Mouse (Mus musculus) kidney, embryonic 16.5 days (tissue): Measurements from ENCODE around the gene Gm20696. TPM values are rescaled to one million over a fixed set of nuclear protein-coding genes. Genes with fewer than 3 reads are reported as not detected.

Experiments used
- ATAC-seq: fragments of 200-750 bp; cut with Nextera tagmentation; 2 replicates; pipeline ENCODE4 v1.8.0; 2017; ENCODE audit warnings: moderate TSS enrichment; ENCODE audit not compliant: low FRiP score, low TSS enrichment
- H3K27ac ChIP-seq: fragments of 300-500 bp; sonication (generic); 2 replicates; pipeline ENCODE4 v1.5.1; 2014; ENCODE audit warnings: low read length
- H3K27me3 ChIP-seq: fragments of 300-500 bp; sonication (generic); 2 replicates; pipeline ENCODE4 v1.6.1; 2014; ENCODE audit warnings: low read length, control low read depth, mixed read lengths; ENCODE audit not compliant: insufficient read depth
- H3K36me3 ChIP-seq: fragments of 300-500 bp; sonication (generic); 2 replicates; pipeline ENCODE4 v1.6.1; 2014; ENCODE audit warnings: low read length, control low read depth, mixed read lengths; ENCODE audit not compliant: insufficient read depth
- H3K4me1 ChIP-seq: fragments of 300-500 bp; sonication (generic); 2 replicates; pipeline ENCODE4 v1.6.1; 2014; ENCODE audit warnings: low read length, control low read depth, mixed read lengths; ENCODE audit not compliant: insufficient read depth
- H3K4me2 ChIP-seq: fragments of 300-500 bp; sonication (generic); replicated peaks from 2 replicates; pipeline ENCODE4 v1.6.1; 2014; ENCODE audit warnings: low read depth, low read length
- H3K4me3 ChIP-seq: fragments of 300-500 bp; sonication (generic); 2 replicates; pipeline ENCODE4 v1.5.1; 2014; ENCODE audit warnings: mild to moderate bottlenecking, low read length
- H3K9ac ChIP-seq: fragments of 300-500 bp; sonication (generic); replicated peaks from 2 replicates; pipeline ENCODE4 v1.6.1; 2014; ENCODE audit warnings: low read length
- H3K9me3 ChIP-seq: fragments of 300-500 bp; sonication (generic); 2 replicates; pipeline ENCODE4 v1.6.1; 2016; ENCODE audit warnings: low read length, control low read depth
- WGBS: fragments of 180-500 bp; shearing (Covaris S2); extraction: QIAGEN DNeasy Blood & Tissue Kit; methylation state at CpG from one replicate; pipeline ENCODE4 v1.1.7; 2014; 5-methylcytosine and 5-hydroxymethylcytosine counted together
- polyA plus RNA-seq: library from polyadenylated mRNA; unstranded; fragments of >200 nt; fragmentation: Nextera tagmentation; extraction: Ambion mirVana; gene quantifications from 2 replicates; pipeline ENCODE4 v1.2.1, GENCODE M21; 2015

The Gm20696 gene
- polyA plus RNA-seq, 1 experiment from 2014 or later, result 1.7 TPM

DNA sequence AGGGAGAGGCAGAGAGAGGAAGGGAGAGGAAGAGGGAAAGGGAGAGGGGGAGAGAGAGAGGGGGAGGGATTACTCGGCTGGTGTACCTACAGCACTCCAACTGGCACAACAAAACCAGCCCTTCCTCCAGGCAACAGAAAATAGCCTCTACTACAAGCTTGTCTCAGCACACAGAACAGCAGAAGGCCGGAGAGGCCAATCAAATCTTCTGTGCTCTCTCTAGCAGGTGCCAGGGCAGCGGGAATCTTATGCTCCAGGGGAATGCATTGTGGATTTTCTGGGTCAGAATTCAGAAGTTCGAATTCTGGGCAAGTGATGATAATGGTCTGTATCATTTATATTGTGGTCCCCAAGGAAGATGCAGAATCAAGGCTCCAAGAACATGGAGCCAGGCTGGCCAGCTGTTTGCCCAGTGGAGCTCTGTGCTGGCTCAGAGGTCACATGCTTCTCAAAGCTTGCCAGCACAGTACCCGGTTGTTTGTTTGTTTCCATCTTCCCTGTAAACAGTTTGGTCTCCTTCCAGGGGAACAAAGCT, 132.3 kb downstream of the Gm20696 start:
- H3K4me1 ChIP-seq, result no peaks in the 10 kb centered on the region
- no peak overlapping the region for H3K4me2 ChIP-seq
- no peaks in the 10 kb centered on the region for H3K9me3 ChIP-seq
- H3K36me3 ChIP-seq, result no peaks in the 10 kb centered on the region
- no peak for ATAC-seq
- no peak overlapping the region for H3K27ac ChIP-seq
- H3K9ac ChIP-seq, result no peak overlapping the region
- WGBS, result 68% methylated on average over 5 of the region's 5 CpGs
- no peaks in the 10 kb centered on the region for H3K27me3 ChIP-seq
- H3K4me3 ChIP-seq, result no peak overlapping the region

DNA sequence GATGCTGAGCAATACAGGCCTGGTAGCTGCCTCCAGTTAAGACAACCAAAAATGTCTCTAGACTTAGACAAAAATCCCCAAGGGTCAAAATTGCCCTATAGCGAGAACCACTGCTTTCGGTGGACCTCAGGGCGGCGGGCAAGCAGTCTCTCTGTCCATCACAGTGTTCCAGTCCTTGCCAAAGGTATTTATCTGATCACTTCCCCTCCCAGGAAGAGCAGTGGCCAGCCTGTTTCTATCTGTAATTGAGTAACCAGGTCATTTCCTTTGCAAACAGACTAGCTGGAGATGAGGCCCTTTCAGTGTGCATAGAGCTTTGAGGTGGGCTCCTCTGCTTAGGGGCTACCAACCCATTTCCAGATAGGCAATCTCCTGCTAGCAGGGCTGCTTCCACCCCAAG, 134.1 kb downstream of the Gm20696 start:
- no peaks in the 10 kb centered on the region for H3K4me1 ChIP-seq
- H3K4me3 ChIP-seq, result no peak overlapping the region
- no peak overlapping the region for H3K27ac ChIP-seq
- H3K36me3 ChIP-seq, result peaks cover 2% of the 10 kb centered on the region
- ATAC-seq, result no peak
- 79% methylated on average over 4 of the region's 4 CpGs for WGBS
- no peak overlapping the region for H3K9ac ChIP-seq
- H3K27me3 ChIP-seq, result no peaks in the 10 kb centered on the region
- peaks cover under 1% of the 10 kb centered on the region for H3K9me3 ChIP-seq
- no peak overlapping the region for H3K4me2 ChIP-seq

DNA sequence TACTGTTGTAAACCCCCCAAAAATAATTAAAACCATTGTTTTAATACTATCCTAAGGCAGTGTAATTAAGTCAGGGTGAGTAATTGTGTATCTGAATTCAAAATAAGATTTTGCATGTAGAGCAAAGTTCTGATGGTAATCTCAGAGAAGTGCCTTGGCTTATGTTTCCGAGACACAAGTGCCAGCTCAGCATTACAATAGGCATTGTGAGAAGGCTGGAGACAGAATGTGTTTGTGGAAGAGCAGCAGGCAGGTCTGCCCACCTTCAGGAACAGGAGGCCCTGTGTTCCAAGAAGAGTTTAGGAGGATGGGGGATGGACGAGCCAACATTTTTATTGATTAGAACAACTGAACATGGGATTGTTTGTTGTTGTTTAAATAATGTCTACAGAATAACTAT, 137.6 kb downstream of the Gm20696 start:
- no peak overlapping the region for H3K4me2 ChIP-seq
- no peak overlapping the region for H3K27ac ChIP-seq
- no peaks in the 10 kb centered on the region for H3K27me3 ChIP-seq
- peaks cover 6% of the 10 kb centered on the region for H3K9me3 ChIP-seq
- ATAC-seq, result no peak
- 85% methylated on average over 2 of the region's 2 CpGs for WGBS
- H3K36me3 ChIP-seq, result peaks cover 12% of the 10 kb centered on the region
- no peak overlapping the region for H3K4me3 ChIP-seq
- H3K4me1 ChIP-seq, result no peaks in the 10 kb centered on the region; the same call in 1 of the 2 replicates
- no peak overlapping the region for H3K9ac ChIP-seq

DNA sequence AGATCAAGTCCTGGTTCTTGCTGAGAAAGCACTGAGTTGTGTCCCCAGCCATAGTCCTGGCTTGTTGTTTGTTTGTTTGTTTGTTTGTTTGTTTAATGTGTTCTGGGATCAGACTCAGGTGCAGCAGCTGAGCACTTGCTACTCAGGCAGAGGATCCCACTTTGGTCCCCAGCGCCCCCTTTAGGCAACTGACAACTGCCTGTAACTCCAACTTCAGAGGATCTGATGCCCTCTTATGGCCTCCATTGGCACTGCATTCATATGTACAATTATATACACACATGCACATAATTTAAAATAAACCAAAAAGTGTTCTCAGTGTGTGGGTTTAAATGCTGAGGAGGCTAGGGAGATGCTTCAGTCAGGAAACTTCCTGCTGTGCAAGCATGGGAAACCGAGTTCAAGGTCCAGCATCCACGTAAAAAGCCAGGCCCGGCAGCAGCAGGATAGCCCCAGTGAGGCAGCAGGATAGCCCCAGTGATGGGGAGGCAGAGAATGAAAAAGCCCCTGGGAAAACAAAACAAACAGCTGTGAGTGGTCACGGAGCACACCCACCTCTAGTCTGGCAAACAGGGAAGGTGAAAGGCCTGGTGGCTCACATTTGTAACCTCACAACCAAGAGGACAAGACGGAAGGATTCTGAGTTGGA, 139.0 kb downstream of the Gm20696 start:
- Histone ChIP-seq H3K36me3 (peaks cover 12% of the 10 kb centered on the region), H3K27me3 (no peaks in the 10 kb centered on the region), H3K4me1 (no peaks in the 10 kb centered on the region; the same call in 1 of the 2 replicates), H3K9ac (no peak overlapping the region), H3K27ac (no peak overlapping the region), H3K9me3 (peaks cover 6% of the 10 kb centered on the region), H3K4me3 (no peak overlapping the region), H3K4me2 (no peak overlapping the region)
- ATAC-seq, result no peak
- 84% methylated on average over 6 of the region's 6 CpGs for WGBS

DNA sequence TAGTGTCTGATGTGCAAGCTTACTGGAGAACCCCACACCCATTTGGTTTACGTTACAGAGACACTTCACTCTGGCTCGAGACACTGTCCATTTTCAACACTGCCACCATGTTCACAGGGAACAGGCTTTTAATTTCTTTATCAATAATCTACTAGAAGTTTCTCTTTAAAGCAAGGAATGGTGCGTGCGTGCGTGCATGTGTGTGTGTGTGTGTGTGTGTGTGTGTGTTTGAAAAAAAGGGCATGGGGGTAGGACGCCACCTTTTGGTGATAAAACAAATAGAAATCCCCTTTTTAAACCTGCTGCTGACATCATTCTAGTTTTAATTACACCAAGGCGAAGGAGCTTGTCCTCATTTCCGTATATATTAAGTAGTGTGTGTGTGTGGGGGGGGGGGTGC, 141.2 kb downstream of the Gm20696 start:
- Histone ChIP-seq H3K4me1 (no peaks in the 10 kb centered on the region; the same call in 1 of the 2 replicates), H3K27ac (no peak overlapping the region), H3K27me3 (no peaks in the 10 kb centered on the region), H3K9ac (no peak overlapping the region), H3K4me2 (no peak overlapping the region), H3K36me3 (peaks cover 12% of the 10 kb centered on the region), H3K9me3 (peaks cover 6% of the 10 kb centered on the region), H3K4me3 (no peak overlapping the region)
- WGBS, result 42% methylated on average over 8 of the region's 8 CpGs
- ATAC-seq, result no peak

DNA sequence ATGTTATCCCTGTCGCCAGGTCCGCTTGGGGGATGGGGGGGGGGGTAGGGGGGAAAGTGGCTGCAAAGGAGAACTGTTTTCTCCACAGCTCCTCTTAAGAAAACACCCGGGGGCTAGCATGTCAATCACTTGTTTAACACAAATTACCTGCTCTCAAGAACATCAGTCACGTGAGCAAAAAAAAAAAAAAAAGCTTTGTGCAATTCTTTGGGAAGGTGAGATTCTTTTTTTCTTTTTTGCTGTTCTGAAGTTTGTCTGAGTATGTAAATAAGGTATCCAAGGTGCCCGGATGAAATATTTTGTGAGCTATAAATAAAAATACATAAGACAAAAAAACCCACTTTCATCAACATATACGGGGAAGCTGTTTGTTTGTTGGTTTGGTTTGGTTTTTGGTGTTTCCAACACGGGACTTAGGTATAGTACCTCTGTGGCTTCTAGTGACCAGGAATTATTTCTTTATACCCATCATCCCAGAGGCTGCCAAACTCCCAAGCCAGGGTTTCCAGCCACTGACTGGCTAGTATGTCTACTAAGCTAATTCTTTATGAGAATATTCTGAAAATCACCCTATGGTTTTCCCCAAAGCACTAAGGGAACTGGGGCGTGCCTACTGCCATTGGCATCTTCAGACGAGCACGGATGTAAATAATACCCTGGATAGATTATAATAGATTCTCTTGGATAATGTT, 142.8 kb downstream of the Gm20696 start:
- ATAC-seq, result no peak
- Histone ChIP-seq H3K27ac (peak overlapping the region; percentile 100), H3K9ac (peak overlapping the region; percentile 93), H3K36me3 (peaks cover 12% of the 10 kb centered on the region), H3K27me3 (no peaks in the 10 kb centered on the region), H3K4me2 (peak overlapping the region; percentile 72), H3K4me3 (peak overlapping the region; percentile 55), H3K4me1 (no peaks in the 10 kb centered on the region; the same call in 1 of the 2 replicates), H3K9me3 (peaks cover 6% of the 10 kb centered on the region)
- WGBS, result 20% methylated on average over 10 of the region's 10 CpGs

DNA sequence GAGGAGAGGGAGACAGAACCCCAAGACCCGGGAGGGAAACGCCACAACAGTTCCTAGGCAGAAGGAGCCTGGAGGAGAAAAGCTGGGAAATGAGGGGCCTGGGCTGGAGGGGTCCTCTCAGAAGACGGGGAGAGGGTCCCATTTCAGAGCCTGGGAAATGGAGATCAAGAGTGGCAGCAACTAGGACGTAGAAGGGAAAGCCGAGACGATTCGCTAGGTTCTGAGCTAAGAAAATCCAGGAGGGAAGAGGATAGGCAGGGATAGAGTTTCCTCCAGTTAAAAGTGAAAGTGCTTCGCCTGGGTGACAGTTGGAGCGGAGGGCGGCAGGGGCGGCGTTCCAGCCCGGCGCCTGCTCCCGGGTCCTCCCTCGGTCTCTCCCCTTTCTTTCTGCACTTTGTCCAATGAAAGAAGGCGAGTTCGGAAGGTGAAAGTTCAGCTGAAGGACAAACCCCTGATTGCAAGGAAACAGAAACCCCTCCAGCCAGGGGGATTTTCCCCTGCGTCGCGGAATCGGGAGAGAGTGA, 143.4 kb downstream of the Gm20696 start:
- ATAC-seq, result peak; percentile 72
- peak overlapping the region; percentile 100 for H3K27ac ChIP-seq
- H3K9ac ChIP-seq, result peak overlapping the region; percentile 93
- no peaks in the 10 kb centered on the region; the same call in 1 of the 2 replicates for H3K4me1 ChIP-seq
- WGBS, result under 1% methylated on average over 22 of the region's 22 CpGs
- peaks cover 6% of the 10 kb centered on the region for H3K9me3 ChIP-seq
- peak overlapping the region; percentile 72 for H3K4me2 ChIP-seq
- H3K4me3 ChIP-seq, result peak overlapping the region; percentile 55
- H3K36me3 ChIP-seq, result peaks cover 12% of the 10 kb centered on the region
- H3K27me3 ChIP-seq, result no peaks in the 10 kb centered on the region

DNA sequence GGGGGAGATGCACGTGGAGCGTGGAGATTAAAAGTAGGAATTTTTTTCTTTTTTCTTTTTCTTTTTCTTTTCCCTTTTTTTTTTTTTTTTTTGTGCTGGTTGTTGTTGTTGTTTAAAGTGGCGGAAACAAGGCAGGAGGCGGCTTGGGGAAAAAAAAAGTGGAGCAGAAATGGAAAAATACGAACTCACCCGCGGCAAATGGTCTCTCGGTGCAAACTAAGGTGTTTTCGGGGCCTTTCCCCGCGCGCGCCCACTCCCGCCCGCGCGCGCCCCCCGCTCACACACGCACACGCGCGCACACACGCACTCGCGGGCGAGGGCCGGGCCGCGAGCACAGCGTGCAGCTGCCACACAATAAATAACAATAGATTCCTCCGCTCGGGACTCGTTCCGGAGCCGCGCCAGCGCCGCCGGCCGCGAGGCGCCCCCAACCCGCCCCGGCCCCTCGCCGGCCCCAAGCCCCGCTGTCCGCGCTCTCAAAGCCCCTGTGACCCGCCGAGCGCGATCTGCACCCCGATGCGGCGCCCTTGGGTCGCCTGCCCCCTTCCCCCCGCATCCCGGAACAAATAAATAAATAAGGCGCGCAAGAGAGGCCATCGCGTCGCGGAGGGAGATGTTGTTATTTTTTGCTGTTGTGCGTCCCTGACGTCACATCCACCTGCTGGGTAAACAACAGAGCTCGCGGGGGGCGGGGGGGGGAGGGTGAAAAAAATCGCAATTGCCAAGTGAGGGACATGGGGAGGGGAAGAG, 144.1 kb downstream of the Gm20696 start, which contains the start of gene Foxp1:
Foxp1 (minus strand) TSS at position 363 of the 750 bp plus-strand sequence.
- Histone ChIP-seq H3K4me3 (peak within 1 kb of the TSS; percentile 55), H3K36me3 (peaks cover 11% of the 10 kb centered on the region), H3K4me2 (peak within 1 kb of the TSS; percentile 72), H3K27ac (peak within 1 kb of the TSS; percentile 100), H3K9ac (peak within 1 kb of the TSS; percentile 93), H3K4me1 (peaks cover 3% of the 10 kb centered on the region; the same call in 1 of the 2 replicates), H3K27me3 (no peaks in the 10 kb centered on the region), H3K9me3 (peaks cover 6% of the 10 kb centered on the region)
- ATAC-seq, result peak; percentile 17; the same call in 1 of the 2 replicates
- WGBS, result 1% methylated on average over 47 of the region's 72 CpGs

DNA sequence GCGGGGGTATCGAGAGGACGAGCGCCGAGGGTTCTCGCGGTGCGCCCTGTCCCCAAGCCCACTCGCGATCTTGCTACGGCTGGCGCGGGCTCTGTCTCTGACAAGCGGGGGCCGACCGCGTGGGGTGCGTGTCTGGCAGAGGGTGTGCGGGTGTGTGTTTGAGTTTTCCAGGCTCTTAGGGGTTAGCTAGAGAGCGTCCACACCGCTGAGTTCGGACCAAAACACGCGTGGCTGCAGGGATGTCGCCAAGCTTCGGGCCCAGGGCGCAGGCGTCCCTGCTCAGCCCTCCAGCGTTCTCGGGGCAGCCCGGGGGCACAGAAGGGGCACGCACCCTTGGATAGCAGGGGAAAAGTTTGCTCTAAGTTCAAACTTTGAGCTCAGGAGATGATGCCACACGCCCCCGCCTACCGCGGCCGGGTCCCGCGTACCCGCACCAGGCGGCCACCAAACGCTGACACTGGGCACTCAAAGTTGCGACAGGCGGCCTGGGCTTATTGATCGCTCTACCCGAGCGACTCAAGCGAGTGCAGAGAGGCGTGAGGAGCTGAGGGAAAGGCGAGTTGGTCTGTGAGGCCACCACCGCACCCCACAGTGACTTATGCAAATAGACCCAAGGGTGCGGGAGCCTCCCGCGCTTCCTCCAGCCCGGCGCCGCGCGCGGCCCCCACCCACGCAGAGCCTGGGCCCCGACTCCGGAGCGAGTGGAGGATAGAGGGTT, 144.8 kb downstream of the Gm20696 start:
- H3K27me3 ChIP-seq, result no peaks in the 10 kb centered on the region
- peak; percentile 3; the same call in 1 of the 2 replicates for ATAC-seq
- H3K36me3 ChIP-seq, result 0 out of 2 replicates have a peak, but pooled peaks cover 4% of the 10 kb centered on the region
- H3K4me1 ChIP-seq, result peaks cover 5% of the 10 kb centered on the region; the same call in 1 of the 2 replicates
- no peaks in the 10 kb centered on the region for H3K9me3 ChIP-seq
- peak overlapping the region; percentile 72 for H3K4me2 ChIP-seq
- peak overlapping the region; percentile 93 for H3K9ac ChIP-seq
- H3K27ac ChIP-seq, result peak overlapping the region; percentile 100
- H3K4me3 ChIP-seq, result peak overlapping the region; percentile 55
- WGBS, result under 1% methylated on average over 64 of the region's 64 CpGs
